Mouse (Mus musculus): ENCODE measurements at regions not wholly inside any gene's neighbourhood (a gene's known extent, or its start where the extent isn't known, plus 50 kb on each side); places are given as distances from the start of the nearest gene placed in this dataset.

DNA sequence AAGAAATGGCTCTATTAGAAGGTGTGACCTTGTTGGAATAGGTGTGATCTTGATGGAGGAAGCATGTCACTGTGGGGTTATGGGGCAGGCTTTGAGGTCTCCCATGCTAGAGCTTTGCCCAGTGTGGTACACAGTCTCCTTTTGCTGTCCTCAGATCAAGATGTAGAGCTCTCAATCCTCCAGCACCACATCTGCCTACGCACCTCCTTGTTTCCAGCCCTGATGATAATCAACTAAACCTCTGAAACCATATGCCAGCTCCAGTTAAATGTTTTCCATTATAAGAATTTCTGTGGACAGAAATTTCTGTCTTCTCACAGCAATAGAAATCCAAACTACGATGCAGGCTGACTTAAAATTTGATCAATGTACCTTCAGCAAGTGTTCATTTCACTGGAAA is 103.8 kb downstream of the Gm10260 start:
- Histone ChIP-seq H3K9ac (no peak overlapping the region), H3K27ac (ENCODE audit: low read depth, low read length) (no peak overlapping the region), H3K4me2 (ENCODE audit: low read depth) (no peak overlapping the region), H3K4me3 (ENCODE audit: low read depth, low read length) (no peak overlapping the region), H3K36me3 (ENCODE audit: insufficient read depth) (no peaks in the 10 kb centered on the region), H3K27me3 (ENCODE audit: insufficient read depth, low read length) (no peaks in the 10 kb centered on the region), H3K9me3 (ENCODE audit: low read length) (no peaks in the 10 kb centered on the region), H3K4me1 (ENCODE audit: insufficient read depth) (no peaks in the 10 kb centered on the region)
- ATAC-seq (no peak), DNase-seq (no peak)
- no peak for TF ChIP-seq CTCF (IDR thresholded peaks at IDR 0.05; ENCODE audit: low read depth)
- 94% methylated on average over 2 of the region's 2 CpGs for WGBS

DNA sequence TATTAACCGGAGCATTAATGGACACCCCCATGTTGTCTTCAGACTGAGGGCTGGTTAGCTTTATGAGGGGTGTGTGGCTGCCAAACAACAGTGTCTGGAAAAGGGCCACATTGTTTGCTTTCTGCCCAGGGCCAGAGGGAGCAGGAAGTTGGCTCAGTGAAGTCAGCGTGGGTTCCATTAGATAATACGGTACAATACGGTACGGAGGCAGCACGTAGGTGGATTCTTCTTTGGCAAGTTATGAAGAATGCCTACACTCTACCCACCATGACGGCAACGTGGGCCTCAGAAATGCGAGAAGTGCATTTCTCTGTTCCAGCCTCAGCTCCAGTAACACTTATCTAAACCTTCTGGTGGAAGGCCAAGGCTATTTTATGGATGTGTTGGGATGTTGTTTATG is 108.2 kb downstream of the Gm10260 start:
- no peak overlapping the region for H3K9ac ChIP-seq
- no peak for TF ChIP-seq CTCF (IDR thresholded peaks at IDR 0.05; ENCODE audit: low read depth)
- WGBS = 91% methylated on average over 9 of the region's 9 CpGs
- H3K4me2 ChIP-seq (ENCODE audit: low read depth) = no peak overlapping the region
- no peak for DNase-seq
- no peaks in the 10 kb centered on the region for H3K36me3 ChIP-seq (ENCODE audit: insufficient read depth)
- H3K4me3 ChIP-seq (ENCODE audit: low read depth, low read length) = no peak overlapping the region
- no peak overlapping the region for H3K27ac ChIP-seq (ENCODE audit: low read depth, low read length)
- no peaks in the 10 kb centered on the region for H3K27me3 ChIP-seq (ENCODE audit: insufficient read depth, low read length)
- H3K9me3 ChIP-seq (ENCODE audit: low read length) = no peaks in the 10 kb centered on the region
- H3K4me1 ChIP-seq (ENCODE audit: insufficient read depth) = no peaks in the 10 kb centered on the region
- no peak for ATAC-seq

DNA sequence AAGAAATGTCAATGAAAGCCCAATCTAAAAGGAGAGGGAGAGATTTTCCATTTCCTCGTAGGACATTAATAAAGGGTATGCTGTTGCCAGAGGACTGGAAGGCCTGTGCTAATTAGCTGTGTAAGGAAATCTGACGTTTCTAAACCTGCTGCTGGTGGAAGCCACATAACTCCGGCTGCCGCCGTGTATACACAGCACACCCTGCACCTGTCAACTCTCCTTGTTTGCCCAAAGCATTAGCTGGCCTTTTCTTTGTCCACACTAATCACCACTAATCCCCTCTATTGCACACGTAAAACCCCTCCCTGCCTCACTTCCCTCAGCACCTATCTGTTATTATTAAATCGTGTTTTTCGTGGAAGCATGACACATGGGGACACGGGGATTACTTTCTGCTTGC is 108.7 kb downstream of the Gm10260 start:
- no peaks in the 10 kb centered on the region for H3K9me3 ChIP-seq (ENCODE audit: low read length)
- ATAC-seq (no peak), DNase-seq (no peak)
- no peaks in the 10 kb centered on the region for H3K27me3 ChIP-seq (ENCODE audit: insufficient read depth, low read length)
- H3K4me2 ChIP-seq (ENCODE audit: low read depth) = no peak overlapping the region
- TF ChIP-seq CTCF (IDR thresholded peaks at IDR 0.05; ENCODE audit: low read depth) = no peak
- H3K9ac ChIP-seq = no peak overlapping the region
- H3K36me3 ChIP-seq (ENCODE audit: insufficient read depth) = no peaks in the 10 kb centered on the region
- 22% methylated on average over 9 of the region's 9 CpGs for WGBS
- H3K4me1 ChIP-seq (ENCODE audit: insufficient read depth) = no peaks in the 10 kb centered on the region
- no peak overlapping the region for H3K4me3 ChIP-seq (ENCODE audit: low read depth, low read length)
- H3K27ac ChIP-seq (ENCODE audit: low read depth, low read length) = no peak overlapping the region

- H3K4me3 ChIP-seq (ENCODE audit: low read depth, low read length) = no peak overlapping the region
- no peaks in the 10 kb centered on the region for H3K9me3 ChIP-seq (ENCODE audit: low read length)
- no peaks in the 10 kb centered on the region for H3K36me3 ChIP-seq (ENCODE audit: insufficient read depth)
- no peak overlapping the region for H3K27ac ChIP-seq (ENCODE audit: low read depth, low read length)
- no peak for TF ChIP-seq CTCF (IDR thresholded peaks at IDR 0.05; ENCODE audit: low read depth)
- 93% methylated on average over 5 of the region's 5 CpGs for WGBS
- no peaks in the 10 kb centered on the region for H3K27me3 ChIP-seq (ENCODE audit: insufficient read depth, low read length)
- H3K9ac ChIP-seq = no peak overlapping the region
- DNase-seq (no peak), ATAC-seq (no peak)
- H3K4me1 ChIP-seq (ENCODE audit: insufficient read depth) = no peaks in the 10 kb centered on the region
- no peak overlapping the region for H3K4me2 ChIP-seq (ENCODE audit: low read depth)
Observed at GRCm38 (mm10) chr13:97651176-97651575, 109.3 kb downstream of the Gm10260 start.

DNA sequence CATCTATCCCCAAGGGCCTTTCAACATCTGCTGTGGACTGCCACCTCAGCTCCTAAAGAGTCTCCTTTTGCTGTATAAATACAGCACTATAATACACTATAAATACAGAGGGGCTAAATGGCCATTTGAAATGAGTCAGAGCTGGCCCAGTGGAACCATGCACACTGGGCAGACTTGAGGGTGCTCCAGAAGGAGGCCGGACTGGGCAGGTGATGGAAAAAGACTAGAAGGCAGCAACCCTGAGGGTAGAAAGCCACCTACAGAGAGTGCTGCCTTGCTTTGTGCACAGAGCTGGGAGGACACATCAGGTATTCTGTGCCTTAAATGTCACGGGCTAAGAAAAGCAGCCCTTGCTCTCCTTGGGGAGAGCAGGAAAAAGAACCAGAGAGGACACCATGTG is 110.2 kb downstream of the Gm10260 start:
- DNase-seq (no peak), ATAC-seq (no peak)
- whole genome bisulfite sequencing = 93% methylated on average over 2 of the region's 2 CpGs
- Histone ChIP-seq H3K9ac (no peak overlapping the region), H3K4me1 (ENCODE audit: insufficient read depth) (no peaks in the 10 kb centered on the region), H3K36me3 (ENCODE audit: insufficient read depth) (no peaks in the 10 kb centered on the region), H3K4me3 (ENCODE audit: low read depth, low read length) (no peak overlapping the region), H3K27me3 (ENCODE audit: insufficient read depth, low read length) (no peaks in the 10 kb centered on the region), H3K27ac (ENCODE audit: low read depth, low read length) (no peak overlapping the region), H3K9me3 (ENCODE audit: low read length) (no peaks in the 10 kb centered on the region), H3K4me2 (ENCODE audit: low read depth) (no peak overlapping the region)
- TF ChIP-seq CTCF (IDR thresholded peaks at IDR 0.05; ENCODE audit: low read depth) = no peak

DNA sequence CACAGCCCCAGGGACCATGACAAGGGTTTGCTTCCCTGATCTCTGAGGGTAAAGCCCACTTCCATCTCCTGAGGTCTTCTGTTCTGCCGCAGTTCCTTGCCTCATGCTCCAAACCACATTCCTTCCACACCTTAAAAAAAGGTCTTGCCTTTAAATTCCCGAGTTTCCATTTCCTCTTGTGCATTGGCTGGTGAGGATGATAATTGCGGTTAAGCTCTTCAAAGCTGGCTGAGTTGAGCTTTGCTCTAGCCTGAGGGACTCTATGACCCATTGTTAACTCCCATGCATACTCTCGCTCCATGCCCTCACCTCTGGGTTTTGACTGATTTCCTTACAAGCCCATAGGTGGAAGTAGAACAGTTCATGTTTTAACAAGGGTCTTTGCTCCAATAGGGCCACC is 112.9 kb downstream of the Gm10260 start:
- Histone ChIP-seq H3K36me3 (ENCODE audit: insufficient read depth) (no peaks in the 10 kb centered on the region), H3K4me3 (ENCODE audit: low read depth, low read length) (no peak overlapping the region), H3K4me1 (ENCODE audit: insufficient read depth) (no peaks in the 10 kb centered on the region), H3K27ac (ENCODE audit: low read depth, low read length) (no peak overlapping the region), H3K4me2 (ENCODE audit: low read depth) (no peak overlapping the region), H3K27me3 (ENCODE audit: insufficient read depth, low read length) (no peaks in the 10 kb centered on the region), H3K9ac (no peak overlapping the region), H3K9me3 (ENCODE audit: low read length) (no peaks in the 10 kb centered on the region)
- TF ChIP-seq CTCF (IDR thresholded peaks at IDR 0.05; ENCODE audit: low read depth) = no peak
- DNase-seq (no peak), ATAC-seq (no peak)
- WGBS = 83% methylated on average over 4 of the region's 4 CpGs

- Histone ChIP-seq H3K4me2 (ENCODE audit: low read depth) (no peak overlapping the region), H3K27ac (ENCODE audit: low read depth, low read length) (no peak overlapping the region), H3K4me3 (ENCODE audit: low read depth, low read length) (no peak overlapping the region), H3K9me3 (ENCODE audit: low read length) (no peaks in the 10 kb centered on the region), H3K36me3 (ENCODE audit: insufficient read depth) (no peaks in the 10 kb centered on the region), H3K27me3 (ENCODE audit: insufficient read depth, low read length) (no peaks in the 10 kb centered on the region), H3K9ac (no peak overlapping the region), H3K4me1 (ENCODE audit: insufficient read depth) (no peaks in the 10 kb centered on the region)
- WGBS = 82% methylated on average over 7 of the region's 7 CpGs
- DNase-seq (no peak), ATAC-seq (no peak)
- TF ChIP-seq CTCF (IDR thresholded peaks at IDR 0.05; ENCODE audit: low read depth) = no peak
Observed at GRCm38 (mm10) chr13:97646021-97646385, 114.4 kb downstream of the Gm10260 start.
